Mouse (Mus musculus): ENCODE results near the gene Smyd4. TPM values are rescaled to one million over a fixed set of nuclear protein-coding genes. Genes with fewer than 3 reads are reported as not detected.

Smyd4 gene
- polyA plus RNA-seq, 1 experiment from 2014 or later: 13.9 TPM

- 79% methylated on average over 14 of the region's 14 CpGs for WGBS
- no peak overlapping the region for H3K4me2 ChIP-seq (replicated peaks; ENCODE audit: low read depth, low read length)
- H3K9me3 ChIP-seq (ENCODE audit: control insufficient read depth, low read length): no peaks in the 10 kb centered on the region
- no peak overlapping the region for H3K27ac ChIP-seq (ENCODE audit: low read depth, low read length)
- no peak overlapping the region for H3K9ac ChIP-seq (ENCODE audit: low read depth, low read length)
- DNase-seq (ENCODE audit: low spot score) (no peak), ATAC-seq (ENCODE audit: low FRiP score) (no peak)
- no peaks in the 10 kb centered on the region for H3K4me1 ChIP-seq (replicated peaks; ENCODE audit: control insufficient read depth, insufficient read depth, low read length)
- no peak overlapping the region for H3K4me3 ChIP-seq (ENCODE audit: low read depth, low read length)
- no peaks in the 10 kb centered on the region for H3K27me3 ChIP-seq (ENCODE audit: control insufficient read depth, insufficient read depth, low read length)
- no peaks in the 10 kb centered on the region for H3K36me3 ChIP-seq (ENCODE audit: control insufficient read depth, insufficient read depth, low read length)
Observed at GRCm38 (mm10) chr11:75318351-75319221, 29.6 kb upstream of the Smyd4 start.

- Histone ChIP-seq H3K27ac (ENCODE audit: low read depth, low read length) (no peak overlapping the region), H3K36me3 (ENCODE audit: control insufficient read depth, insufficient read depth, low read length) (no peaks in the 10 kb centered on the region), H3K4me3 (ENCODE audit: low read depth, low read length) (no peak overlapping the region), H3K4me2 (replicated peaks; ENCODE audit: low read depth, low read length) (no peak overlapping the region), H3K9me3 (ENCODE audit: control insufficient read depth, low read length) (no peaks in the 10 kb centered on the region), H3K9ac (ENCODE audit: low read depth, low read length) (no peak overlapping the region), H3K27me3 (ENCODE audit: control insufficient read depth, insufficient read depth, low read length) (no peaks in the 10 kb centered on the region), H3K4me1 (replicated peaks; ENCODE audit: control insufficient read depth, insufficient read depth, low read length) (no peaks in the 10 kb centered on the region)
- DNase-seq (ENCODE audit: low spot score) (no peak), ATAC-seq (ENCODE audit: low FRiP score) (no peak)
- WGBS: 84% methylated on average over 5 of the region's 5 CpGs
Observed at GRCm38 (mm10) chr11:75319246-75319645, 29.0 kb upstream of the Smyd4 start.

DNA sequence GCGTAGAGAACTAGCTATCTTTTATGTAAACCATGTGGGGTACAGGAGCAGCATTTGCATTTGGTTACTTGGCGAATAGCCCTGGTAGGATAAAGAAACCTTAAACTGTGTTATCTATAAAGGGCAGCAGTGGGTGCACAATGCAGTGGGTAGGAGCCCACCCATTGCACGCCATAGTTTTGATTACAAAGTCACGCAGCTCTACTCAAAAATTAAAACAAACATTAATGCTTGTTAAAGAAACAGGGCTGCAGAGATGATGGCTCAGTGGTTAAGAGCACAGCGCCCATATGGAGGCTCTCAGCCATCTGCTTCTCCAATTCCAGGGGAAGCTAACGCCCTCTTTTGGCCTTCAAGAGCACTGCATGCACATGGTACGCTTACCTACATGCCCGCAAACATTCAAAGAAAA is 24.9 kb upstream of the Smyd4 start:
- 80% methylated on average over 8 of the region's 8 CpGs for WGBS
- H3K27me3 ChIP-seq (ENCODE audit: control insufficient read depth, insufficient read depth, low read length): no peaks in the 10 kb centered on the region
- H3K4me3 ChIP-seq (ENCODE audit: low read depth, low read length): no peak overlapping the region
- no peaks in the 10 kb centered on the region; the same call in 1 of the 2 replicates for H3K36me3 ChIP-seq (ENCODE audit: control insufficient read depth, insufficient read depth, low read length)
- H3K9ac ChIP-seq (ENCODE audit: low read depth, low read length): no peak overlapping the region
- DNase-seq (ENCODE audit: low spot score) (no peak), ATAC-seq (ENCODE audit: low FRiP score) (no peak)
- H3K4me2 ChIP-seq (replicated peaks; ENCODE audit: low read depth, low read length): no peak overlapping the region
- H3K4me1 ChIP-seq (replicated peaks; ENCODE audit: control insufficient read depth, insufficient read depth, low read length): no peaks in the 10 kb centered on the region
- H3K9me3 ChIP-seq (ENCODE audit: control insufficient read depth, low read length): no peaks in the 10 kb centered on the region
- no peak overlapping the region for H3K27ac ChIP-seq (ENCODE audit: low read depth, low read length)

- Histone ChIP-seq H3K9me3 (ENCODE audit: control insufficient read depth, low read length) (no peaks in the 10 kb centered on the region), H3K4me2 (replicated peaks; ENCODE audit: low read depth, low read length) (no peak overlapping the region), H3K9ac (ENCODE audit: low read depth, low read length) (no peak overlapping the region), H3K27me3 (ENCODE audit: control insufficient read depth, insufficient read depth, low read length) (no peaks in the 10 kb centered on the region), H3K36me3 (ENCODE audit: control insufficient read depth, insufficient read depth, low read length) (no peaks in the 10 kb centered on the region; the same call in 1 of the 2 replicates), H3K27ac (ENCODE audit: low read depth, low read length) (no peak overlapping the region), H3K4me1 (replicated peaks; ENCODE audit: control insufficient read depth, insufficient read depth, low read length) (no peaks in the 10 kb centered on the region), H3K4me3 (ENCODE audit: low read depth, low read length) (no peak overlapping the region)
- WGBS: 94% methylated on average over 2 of the region's 2 CpGs
- DNase-seq (ENCODE audit: low spot score) (no peak), ATAC-seq (ENCODE audit: low FRiP score) (no peak)
Observed at GRCm38 (mm10) chr11:75324433-75324832, 23.8 kb upstream of the Smyd4 start.

- H3K4me2 ChIP-seq (replicated peaks; ENCODE audit: low read depth, low read length): no peak overlapping the region
- 88% methylated on average over 16 of the region's 16 CpGs for WGBS
- no peak overlapping the region for H3K27ac ChIP-seq (ENCODE audit: low read depth, low read length)
- DNase-seq (ENCODE audit: low spot score) (no peak), ATAC-seq (ENCODE audit: low FRiP score) (no peak)
- H3K9me3 ChIP-seq (ENCODE audit: control insufficient read depth, low read length): no peaks in the 10 kb centered on the region
- no peak overlapping the region for H3K9ac ChIP-seq (ENCODE audit: low read depth, low read length)
- H3K27me3 ChIP-seq (ENCODE audit: control insufficient read depth, insufficient read depth, low read length): no peaks in the 10 kb centered on the region
- no peaks in the 10 kb centered on the region; the same call in 1 of the 2 replicates for H3K36me3 ChIP-seq (ENCODE audit: control insufficient read depth, insufficient read depth, low read length)
- H3K4me3 ChIP-seq (ENCODE audit: low read depth, low read length): no peak overlapping the region
- no peaks in the 10 kb centered on the region for H3K4me1 ChIP-seq (replicated peaks; ENCODE audit: control insufficient read depth, insufficient read depth, low read length)
Observed at GRCm38 (mm10) chr11:75325116-75325968, 22.9 kb upstream of the Smyd4 start.

DNA sequence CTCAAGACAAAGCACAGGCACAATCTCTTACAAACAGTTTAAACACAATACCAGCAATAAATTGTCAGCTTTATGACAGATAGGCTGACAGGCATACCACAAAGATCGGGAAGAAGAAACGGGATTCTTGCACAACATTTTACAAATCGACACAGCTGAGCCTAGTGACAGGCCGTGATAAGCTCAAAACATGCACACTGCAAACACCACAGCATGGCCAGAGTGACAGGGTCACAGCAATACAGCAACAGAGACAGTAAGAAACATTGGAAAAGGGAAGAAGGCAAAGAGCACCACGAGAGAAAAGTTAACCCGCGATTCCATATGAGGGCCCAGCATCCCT is 22.3 kb upstream of the Smyd4 start:
- no peaks in the 10 kb centered on the region for H3K9me3 ChIP-seq (ENCODE audit: control insufficient read depth, low read length)
- no peak overlapping the region for H3K4me3 ChIP-seq (ENCODE audit: low read depth, low read length)
- H3K27me3 ChIP-seq (ENCODE audit: control insufficient read depth, insufficient read depth, low read length): no peaks in the 10 kb centered on the region
- no peak overlapping the region for H3K27ac ChIP-seq (ENCODE audit: low read depth, low read length)
- WGBS: 93% methylated on average over 7 of the region's 7 CpGs
- H3K36me3 ChIP-seq (ENCODE audit: control insufficient read depth, insufficient read depth, low read length): no peaks in the 10 kb centered on the region; the same call in 1 of the 2 replicates
- ATAC-seq (ENCODE audit: low FRiP score) (no peak), DNase-seq (ENCODE audit: low spot score) (no peak)
- H3K9ac ChIP-seq (ENCODE audit: low read depth, low read length): no peak overlapping the region
- no peaks in the 10 kb centered on the region for H3K4me1 ChIP-seq (replicated peaks; ENCODE audit: control insufficient read depth, insufficient read depth, low read length)
- no peak overlapping the region for H3K4me2 ChIP-seq (replicated peaks; ENCODE audit: low read depth, low read length)

- H3K9ac ChIP-seq (ENCODE audit: low read depth, low read length): no peak overlapping the region
- no peaks in the 10 kb centered on the region for H3K36me3 ChIP-seq (ENCODE audit: control insufficient read depth, insufficient read depth, low read length)
Observed at GRCm38 (mm10) chr11:75336676-75337075, 11.6 kb upstream of the Smyd4 start.

DNA sequence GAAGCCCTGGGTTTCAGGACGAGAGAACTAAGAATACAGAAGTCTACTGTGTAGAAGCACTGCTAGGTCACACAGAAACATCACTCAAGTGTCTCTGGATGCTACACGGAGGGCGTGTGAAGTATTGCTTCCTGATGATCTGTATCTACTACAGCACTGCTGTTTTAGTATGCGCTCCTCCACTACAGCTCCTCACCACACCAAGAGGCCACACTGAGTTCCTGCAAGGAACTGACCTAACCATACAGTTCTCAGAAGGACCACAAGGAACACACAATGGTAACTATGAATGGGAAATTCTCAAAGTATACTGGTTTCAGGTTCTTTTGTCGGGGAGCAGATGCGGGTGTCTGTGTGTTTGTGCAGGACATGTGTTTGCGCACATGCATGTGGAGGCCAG is 11.0 kb upstream of the Smyd4 start:
- DNase-seq (ENCODE audit: low spot score) (no peak), ATAC-seq (ENCODE audit: low FRiP score) (no peak)
- H3K9ac ChIP-seq (ENCODE audit: low read depth, low read length): no peak overlapping the region
- no peaks in the 10 kb centered on the region for H3K9me3 ChIP-seq (ENCODE audit: control insufficient read depth, low read length)
- H3K27me3 ChIP-seq (ENCODE audit: control insufficient read depth, insufficient read depth, low read length): no peaks in the 10 kb centered on the region
- H3K36me3 ChIP-seq (ENCODE audit: control insufficient read depth, insufficient read depth, low read length): no peaks in the 10 kb centered on the region
- no peaks in the 10 kb centered on the region for H3K4me1 ChIP-seq (replicated peaks; ENCODE audit: control insufficient read depth, insufficient read depth, low read length)
- no peak overlapping the region for H3K4me2 ChIP-seq (replicated peaks; ENCODE audit: low read depth, low read length)
- 93% methylated on average over 7 of the region's 7 CpGs for WGBS
- H3K27ac ChIP-seq (ENCODE audit: low read depth, low read length): no peak overlapping the region
- no peak overlapping the region for H3K4me3 ChIP-seq (ENCODE audit: low read depth, low read length)

More at GRCm38 (mm10) chr11:75336676-75337075, 11.6 kb upstream of the Smyd4 start:
- no peak overlapping the region for H3K4me3 ChIP-seq (ENCODE audit: low read depth, low read length)
- H3K4me1 ChIP-seq (replicated peaks; ENCODE audit: control insufficient read depth, insufficient read depth, low read length): no peaks in the 10 kb centered on the region
- no peaks in the 10 kb centered on the region for H3K9me3 ChIP-seq (ENCODE audit: control insufficient read depth, low read length)
- H3K27ac ChIP-seq (ENCODE audit: low read depth, low read length): no peak overlapping the region
- ATAC-seq (ENCODE audit: low FRiP score) (no peak), DNase-seq (ENCODE audit: low spot score) (no peak)
- H3K4me2 ChIP-seq (replicated peaks; ENCODE audit: low read depth, low read length): no peak overlapping the region
- WGBS: 81% methylated on average over 8 of the region's 8 CpGs
- no peaks in the 10 kb centered on the region for H3K27me3 ChIP-seq (ENCODE audit: control insufficient read depth, insufficient read depth, low read length)

Data from hindbrain, embryonic 11.5 days (tissue).